Mouse (Mus musculus) left cerebral cortex, postnatal 10 days (tissue): Measurements from ENCODE around the gene Popdc2. TPM values are rescaled to one million over a fixed set of nuclear protein-coding genes. Genes with fewer than 3 reads are reported as not detected.

ENCODE experiments used
- total RNA-seq, 2 experiments: library from RNA; stranded (reverse); gene quantifications; 2 replicates each; pipeline ENCODE4 v1.2.3; 2021

Gene Popdc2
- total RNA-seq, 2 experiments from 2014 or later = 0.53 TPM; not detected in 1

Other genes with a start within 250 kb of the Popdc2 start
- not detected for gene Nr1i2, start 67.4 kb upstream of the Popdc2 start, total RNA-seq
- gene Maats1, start 20.1 kb upstream of the Popdc2 start, total RNA-seq = 1 to 10 TPM in 1 of 2 experiments, under 1 TPM in 1; 0.88 to 1.1 TPM
- 10 to 100 TPM; 47.3 to 59.1 TPM for gene Cox17, start 15.2 kb upstream of the Popdc2 start, total RNA-seq
- gene Gm21987, start 15.2 kb upstream of the Popdc2 start, total RNA-seq = not detected
- 1 to 10 TPM in 1 of 2 experiments, under 1 TPM in 1; 0.67 to 1.3 TPM for gene Pla1a, start 70.9 kb downstream of the Popdc2 start, total RNA-seq
- 10 to 100 TPM; 63.6 to 63.9 TPM for gene Adprh, start 90.5 kb downstream of the Popdc2 start, total RNA-seq
- gene Cd80, start 93.4 kb downstream of the Popdc2 start, total RNA-seq = under 1 TPM; 0.36 to 0.49 TPM
- gene Timmdc1, start 160.5 kb downstream of the Popdc2 start, total RNA-seq = 10 to 100 TPM; 28.5 to 28.8 TPM
- gene Poglut1, start 188.0 kb downstream of the Popdc2 start, total RNA-seq = 10 to 100 TPM; 34.2 to 36.7 TPM
- gene Tmem39a, start 196.5 kb downstream of the Popdc2 start, total RNA-seq = 10 to 100 TPM; 19.5 to 22.9 TPM